Mouse (Mus musculus): ENCODE data around the gene Fthl17d. TPM values are rescaled to one million over a fixed set of nuclear protein-coding genes. Genes with fewer than 3 reads are reported as not detected.

The Fthl17d gene
- polyA plus RNA-seq, 1 experiment from 2014 or later: not detected

Other genes starting within 250 kb of the Fthl17d start
- gene Ssx9, start 238.3 kb downstream of the Fthl17d start, polyA plus RNA-seq (2014; fragmentation: Nextera tagmentation; extraction: Ambion mirVana): not detected in 2 replicates
- gene Ssxb5, start 183.1 kb downstream of the Fthl17d start, polyA plus RNA-seq (2014; fragmentation: Nextera tagmentation; extraction: Ambion mirVana): not detected in 2 replicates
- not detected in 2 replicates for gene Gm6592, start 142.8 kb downstream of the Fthl17d start, polyA plus RNA-seq (2014; fragmentation: Nextera tagmentation; extraction: Ambion mirVana)
- not detected in 2 replicates for gene Gm5751, start 112.5 kb downstream of the Fthl17d start, polyA plus RNA-seq (2014; fragmentation: Nextera tagmentation; extraction: Ambion mirVana)
- gene B630019K06Rik, start 94.4 kb downstream of the Fthl17d start, polyA plus RNA-seq (2014; fragmentation: Nextera tagmentation; extraction: Ambion mirVana): 34.3 and 39.3 TPM in 2 replicates
- not detected in 2 replicates for gene Fthl17b, start 23.8 kb downstream of the Fthl17d start, polyA plus RNA-seq (2014; fragmentation: Nextera tagmentation; extraction: Ambion mirVana)
- not detected in 2 replicates for gene Fthl17c, start 10.2 kb downstream of the Fthl17d start, polyA plus RNA-seq (2014; fragmentation: Nextera tagmentation; extraction: Ambion mirVana)
- gene Fthl17e, start 46.7 kb upstream of the Fthl17d start, polyA plus RNA-seq (2014; fragmentation: Nextera tagmentation; extraction: Ambion mirVana): not detected in 2 replicates
- gene Fthl17f, start 76.3 kb upstream of the Fthl17d start, polyA plus RNA-seq (2014; fragmentation: Nextera tagmentation; extraction: Ambion mirVana): not detected in 2 replicates
- gene 4930402K13Rik, start 117.8 kb upstream of the Fthl17d start, polyA plus RNA-seq (2014; fragmentation: Nextera tagmentation; extraction: Ambion mirVana): not detected in 2 replicates
- gene Lancl3, start 213.1 kb upstream of the Fthl17d start, polyA plus RNA-seq (2014; fragmentation: Nextera tagmentation; extraction: Ambion mirVana): 4.0 and 5.3 TPM in 2 replicates

Measured in midbrain, embryonic 14.5 days (tissue).